Mouse (Mus musculus): Measurements from ENCODE around the gene Gm36210. TPM values are rescaled to one million over a fixed set of nuclear protein-coding genes. Genes with fewer than 3 reads are reported as not detected.

Gm36210 gene
- polyA plus RNA-seq (2012; rRNA removed): 0.17 and 0.24 TPM in 2 replicates

GRCm38 (mm10) chr7:4906466-4906950 is at the start of gene Gm36210:
Gene Gm36210 (minus strand): TSS chr7:4906516.

DNA sequence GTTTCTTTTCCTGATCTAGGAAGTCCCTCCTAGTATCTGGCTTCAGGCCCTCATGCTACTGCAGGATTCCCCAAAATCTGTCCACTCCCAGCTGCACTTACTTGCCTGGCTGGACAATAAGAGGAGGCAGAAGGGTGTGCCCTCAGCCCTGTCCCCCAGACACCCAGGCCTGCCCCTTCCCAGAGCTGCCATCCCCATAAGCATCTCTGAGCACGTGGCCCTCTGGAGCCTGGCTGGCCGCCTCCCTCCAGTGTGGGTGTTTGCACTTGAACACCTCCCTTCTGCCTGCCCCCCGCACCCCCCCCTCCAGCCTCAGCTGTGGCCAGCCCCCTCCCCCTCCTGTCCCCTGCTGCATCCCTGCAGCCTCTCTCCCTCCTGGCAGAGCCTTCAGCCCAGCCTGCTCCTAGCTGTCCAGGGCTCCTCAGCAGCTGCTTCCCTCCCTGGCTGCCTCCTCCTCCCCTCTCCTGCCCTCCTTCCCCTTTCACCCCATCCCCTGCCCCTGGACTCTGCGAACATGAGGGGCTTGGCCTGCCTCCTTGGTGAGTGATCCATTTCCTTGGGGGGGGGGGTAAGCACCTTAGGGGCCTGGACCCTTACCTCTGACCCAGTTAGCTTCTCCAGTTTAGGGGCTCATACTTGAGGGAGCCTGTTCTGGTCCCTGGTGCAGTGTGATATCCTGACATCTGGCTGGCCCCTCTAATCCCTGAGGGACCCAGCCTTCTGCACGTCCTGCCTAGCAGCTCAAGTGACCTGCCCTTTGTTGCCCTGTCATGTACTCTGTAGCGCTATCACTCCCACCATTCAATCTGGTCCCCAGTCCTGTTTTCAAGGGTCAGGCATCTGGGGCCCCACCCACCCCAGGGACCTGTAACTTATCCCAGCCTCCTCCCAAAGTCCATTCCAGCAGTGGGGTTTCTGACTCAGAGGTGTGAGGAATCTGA is 19.4 kb upstream of the Gm36210 start, which contains the start of gene Ssc5d:
TSS of gene Ssc5d (plus strand) at position 345 of the 941 bp plus-strand sequence.

GRCm38 (mm10) chr7:4921824-4922482 is 15.6 kb upstream of the Gm36210 start, which contains the start of gene Nat14:
Gene Nat14 (plus strand): TSS chr7:4922028.

GRCm38 (mm10) chr7:4915007-4915665 is 8.8 kb upstream of the Gm36210 start, which contains the start of gene Zfp628:
Gene Zfp628 (plus strand): TSS chr7:4915217.

DNA sequence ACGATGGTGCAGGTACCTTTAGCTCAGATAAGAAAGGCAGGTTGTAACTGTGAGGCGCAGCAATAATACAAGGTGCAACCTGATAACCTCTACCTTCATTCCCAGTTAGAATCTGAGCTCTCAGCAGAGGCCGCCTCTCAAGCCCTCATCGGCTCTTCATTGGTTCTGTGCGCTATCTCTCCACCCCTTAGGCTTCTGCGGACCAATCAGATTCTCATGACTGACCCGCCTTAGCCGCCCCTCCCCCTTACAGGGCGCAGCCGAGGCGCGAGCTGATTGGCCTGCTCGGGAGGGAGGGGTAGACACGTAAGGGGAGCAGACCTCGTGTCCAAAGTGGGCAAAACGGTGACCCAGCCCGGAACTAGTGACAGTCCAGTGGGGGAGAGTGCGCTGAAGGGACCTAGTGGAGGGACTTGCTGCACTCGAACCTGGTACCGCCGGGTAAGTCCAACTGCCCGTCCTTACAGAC is 29.5 kb downstream of the Gm36210 start, which contains the start of gene Isoc2a:
TSS of gene Isoc2a (plus strand) at position 401 of the 469 bp plus-strand sequence.

DNA sequence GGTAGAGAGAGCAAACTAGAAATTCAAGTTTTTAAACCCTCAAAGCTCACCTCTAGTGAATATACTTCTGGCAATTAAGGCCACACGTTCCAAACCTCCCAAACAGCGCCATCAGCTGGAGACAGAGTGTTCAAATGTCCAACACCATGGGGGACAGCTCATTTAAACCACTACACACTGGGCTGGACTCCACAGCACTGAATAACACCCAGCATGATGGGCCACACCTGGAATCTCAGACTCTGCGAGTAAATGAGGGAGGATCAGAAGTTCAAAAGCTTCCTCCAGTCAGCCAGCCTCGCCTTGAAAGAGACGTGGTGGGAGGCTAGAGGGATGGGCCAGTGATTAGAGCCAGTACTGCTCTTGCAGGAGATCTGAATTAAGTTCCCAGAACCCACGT is 36.2 kb downstream of the Gm36210 start, which contains the start of gene Isoc2b:
TSS of gene Isoc2b (minus strand) at position 126 of the 400 bp plus-strand sequence.

Other genes starting within 250 kb of the Gm36210 start
- gene Ppp6r1, start 247.5 kb downstream of the Gm36210 start, polyA plus RNA-seq (2012; rRNA removed): 80.4 and 91.8 TPM in 2 replicates
- 57.7 and 58.5 TPM in 2 replicates for gene Hspbp1, start 221.4 kb downstream of the Gm36210 start, polyA plus RNA-seq (2012; rRNA removed)
- gene Brsk1, start 215.9 kb downstream of the Gm36210 start, polyA plus RNA-seq (2012; rRNA removed): 43.1 and 53.5 TPM in 2 replicates
- gene Tmem150b, start 181.3 kb downstream of the Gm36210 start, polyA plus RNA-seq (2012; rRNA removed): 0.12 TPM in 1 of 2 replicates, not detected in the other
- gene Kmt5c, start 166.4 kb downstream of the Gm36210 start, polyA plus RNA-seq (2012; rRNA removed): 164 and 180 TPM in 2 replicates
- 73.2 and 102 TPM in 2 replicates for gene Cox6b2, start 153.4 kb downstream of the Gm36210 start, polyA plus RNA-seq (2012; rRNA removed)
- not detected in 2 replicates for gene Fam71e2, start 135.2 kb downstream of the Gm36210 start, polyA plus RNA-seq (2012; rRNA removed)
- gene Il11, start 123.7 kb downstream of the Gm36210 start, polyA plus RNA-seq (2012; rRNA removed): 0.10 and 0.12 TPM in 2 replicates
- not detected in 2 replicates for gene Tmem190, start 123.6 kb downstream of the Gm36210 start, polyA plus RNA-seq (2012; rRNA removed)
- 2.8 and 3.2 TPM in 2 replicates for gene Tmem238, start 116.9 kb downstream of the Gm36210 start, polyA plus RNA-seq (2012; rRNA removed)
- 672 and 775 TPM in 2 replicates for gene Rpl28, start 113.6 kb downstream of the Gm36210 start, polyA plus RNA-seq (2012; rRNA removed)
- gene Ube2s, start 93.9 kb downstream of the Gm36210 start, polyA plus RNA-seq (2012; rRNA removed): 468 and 512 TPM in 2 replicates
- gene Shisa7, start 61.8 kb downstream of the Gm36210 start, polyA plus RNA-seq (2012; rRNA removed): 14.0 and 22.4 TPM in 2 replicates
- 2.3 and 2.8 TPM in 2 replicates for gene Isoc2b, start 36.3 kb downstream of the Gm36210 start, polyA plus RNA-seq (2012; rRNA removed)
- gene Isoc2a, start 29.4 kb downstream of the Gm36210 start, polyA plus RNA-seq (2012; rRNA removed): 9.2 TPM in 2 replicates
- 11.2 and 12.9 TPM in 2 replicates for gene Zfp628, start 8.7 kb upstream of the Gm36210 start, polyA plus RNA-seq (2012; rRNA removed)
- 7.2 and 22.6 TPM in 2 replicates for gene Nat14, start 15.5 kb upstream of the Gm36210 start, polyA plus RNA-seq (2012; rRNA removed)
- gene Ssc5d, start 19.3 kb upstream of the Gm36210 start, polyA plus RNA-seq (2012; rRNA removed): 5.9 and 6.9 TPM in 2 replicates
- 0.41 and 0.44 TPM in 2 replicates for gene Sbk2, start 57.9 kb upstream of the Gm36210 start, polyA plus RNA-seq (2012; rRNA removed)
- gene Sbk3, start 64.7 kb upstream of the Gm36210 start, polyA plus RNA-seq (2012; rRNA removed): 0.06 and 0.21 TPM in 2 replicates
- gene Zfp579, start 89.6 kb upstream of the Gm36210 start, polyA plus RNA-seq (2012; rRNA removed): 98.6 and 106 TPM in 2 replicates
- 6.5 and 9.5 TPM in 2 replicates for gene Zfp524, start 107.9 kb upstream of the Gm36210 start, polyA plus RNA-seq (2012; rRNA removed)
- gene Fiz1, start 108.2 kb upstream of the Gm36210 start, polyA plus RNA-seq (2012; rRNA removed): 48.2 and 52.4 TPM in 2 replicates
- not detected in 2 replicates for gene Gm44973, start 109.0 kb upstream of the Gm36210 start, polyA plus RNA-seq (2012; rRNA removed)
- gene Zfp865, start 113.9 kb upstream of the Gm36210 start, polyA plus RNA-seq (2012; rRNA removed): 34.0 and 43.5 TPM in 2 replicates
- 11.1 and 13.0 TPM in 2 replicates for gene Ccdc106, start 114.0 kb upstream of the Gm36210 start, polyA plus RNA-seq (2012; rRNA removed)
- gene 4632433K11Rik, start 127.6 kb upstream of the Gm36210 start, polyA plus RNA-seq (2012; rRNA removed): not detected in 2 replicates
- gene Zfp784, start 131.9 kb upstream of the Gm36210 start, polyA plus RNA-seq (2012; rRNA removed): 2.4 and 4.1 TPM in 2 replicates
- gene Zfp580, start 145.0 kb upstream of the Gm36210 start, polyA plus RNA-seq (2012; rRNA removed): 32.5 and 35.1 TPM in 2 replicates
- 437 and 455 TPM in 2 replicates for gene U2af2, start 155.6 kb upstream of the Gm36210 start, polyA plus RNA-seq (2012; rRNA removed)
- 105 and 111 TPM in 2 replicates for gene Epn1, start 173.7 kb upstream of the Gm36210 start, polyA plus RNA-seq (2012; rRNA removed)
- not detected in 2 replicates for gene Rfpl4, start 210.4 kb upstream of the Gm36210 start, polyA plus RNA-seq (2012; rRNA removed)
- 0.13 and 0.50 TPM in 2 replicates for gene Rasl2-9, start 219.4 kb upstream of the Gm36210 start, polyA plus RNA-seq (2012; rRNA removed)
- not detected in 2 replicates for gene Vmn1r55, start 243.2 kb upstream of the Gm36210 start, polyA plus RNA-seq (2012; rRNA removed)